Mouse (Mus musculus): ENCODE measurements around the gene Mfap1b. TPM values are rescaled to one million over a fixed set of nuclear protein-coding genes. Genes with fewer than 3 reads are reported as not detected.
"Not testable (repeated sequence)": the region's sequence is repeated elsewhere in the genome, so short reads cannot be mapped to it uniquely, and the experiment has no call there.

The Mfap1b gene
- polyA plus RNA-seq, 1 experiment from 2014 or later: 65.0 TPM

GRCm38 (mm10) chr2:121477491-121478266 is 3.8 kb upstream of the Mfap1b start:
- Histone ChIP-seq H3K9ac (no peak overlapping the region), H3K27me3 (ENCODE audit: control insufficient read depth, insufficient read depth, low read length) (no peaks in the 10 kb centered on the region), H3K36me3 (replicated peaks; ENCODE audit: control insufficient read depth, insufficient read depth) (no peaks in the 10 kb centered on the region), H3K4me3 (replicated peaks; ENCODE audit: low read length) (no peak overlapping the region), H3K9me3 (ENCODE audit: control insufficient read depth, low read length) (no peaks in the 10 kb centered on the region), H3K27ac (no peak overlapping the region), H3K4me1 (replicated peaks; ENCODE audit: control insufficient read depth, insufficient read depth, low read length) (no peaks in the 10 kb centered on the region; the same call in 1 of the 2 replicates), H3K4me2 (replicated peaks) (no peak overlapping the region)
- WGBS: 70% methylated on average over 3 of the region's 3 CpGs
- no peak for DNase-seq (ENCODE audit: low spot score)
- ATAC-seq (ENCODE audit: low FRiP score): no peak

DNA sequence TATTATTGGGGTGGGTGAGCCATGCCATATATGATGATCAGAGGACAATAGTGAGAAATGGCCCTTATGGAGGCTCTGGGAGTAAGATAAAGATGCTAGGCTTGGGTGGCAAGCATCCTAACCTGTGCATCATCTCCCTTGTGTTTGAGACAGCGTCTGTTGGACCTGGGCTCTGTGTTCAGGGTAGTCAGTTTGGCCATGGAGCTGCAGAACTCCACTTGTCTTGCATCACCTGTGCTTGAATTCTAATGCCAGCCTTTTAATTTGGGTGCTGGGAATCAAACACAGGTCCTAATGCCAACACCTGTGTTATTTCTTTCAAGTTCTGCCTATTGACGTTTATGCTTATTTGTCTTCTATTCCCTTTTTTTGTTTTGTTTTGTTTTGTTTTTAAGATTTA is 1.4 kb upstream of the Mfap1b start:
- DNase-seq (ENCODE audit: low spot score); H3K27ac ChIP-seq; H3K36me3 ChIP-seq (replicated peaks; ENCODE audit: control insufficient read depth, insufficient read depth); ATAC-seq (ENCODE audit: low FRiP score); H3K27me3 ChIP-seq (ENCODE audit: control insufficient read depth, insufficient read depth, low read length); H3K9me3 ChIP-seq (ENCODE audit: control insufficient read depth, low read length); H3K4me1 ChIP-seq (replicated peaks; ENCODE audit: control insufficient read depth, insufficient read depth, low read length); H3K4me3 ChIP-seq (replicated peaks; ENCODE audit: low read length); H3K9ac ChIP-seq; H3K4me2 ChIP-seq (replicated peaks): not testable (repeated sequence)
- 95% methylated on average over 2 of the region's 2 CpGs for WGBS

DNA sequence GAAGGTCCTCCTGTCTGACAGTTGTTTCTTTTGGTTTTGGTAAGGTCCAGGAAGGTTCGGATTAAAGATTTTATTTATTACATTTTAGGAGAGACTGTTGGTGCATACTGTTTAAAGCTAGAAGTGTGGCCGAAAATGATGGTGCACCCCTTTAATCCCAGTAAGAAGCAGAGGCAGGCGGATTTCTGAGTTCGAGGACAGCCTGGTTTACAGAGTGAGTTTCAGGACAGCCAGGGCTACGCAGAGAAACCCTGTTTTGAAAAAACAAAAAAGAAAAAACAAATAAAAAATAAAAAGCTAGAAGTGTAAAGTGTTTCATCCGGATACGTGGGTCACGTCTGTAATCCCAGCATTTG is 291 bp upstream of the Mfap1b start:
- peak; percentile 70 for ATAC-seq (ENCODE audit: low FRiP score)
- Histone ChIP-seq H3K36me3 (replicated peaks; ENCODE audit: control insufficient read depth, insufficient read depth) (no peaks in the 10 kb centered on the region; the same call in 1 of the 2 replicates), H3K27ac (peak overlapping the region; percentile 74)

GRCm38 (mm10) chr2:121472783-121473182 is 1.1 kb downstream of the Mfap1b start:
- H3K4me3 ChIP-seq (replicated peaks; ENCODE audit: low read length); H3K27ac ChIP-seq; H3K4me2 ChIP-seq (replicated peaks); DNase-seq (ENCODE audit: low spot score); H3K4me1 ChIP-seq (replicated peaks; ENCODE audit: control insufficient read depth, insufficient read depth, low read length); H3K9me3 ChIP-seq (ENCODE audit: control insufficient read depth, low read length); H3K36me3 ChIP-seq (replicated peaks; ENCODE audit: control insufficient read depth, insufficient read depth); H3K27me3 ChIP-seq (ENCODE audit: control insufficient read depth, insufficient read depth, low read length); ATAC-seq (ENCODE audit: low FRiP score); H3K9ac ChIP-seq: not testable (repeated sequence)
- 98% methylated on average over 3 of the region's 3 CpGs for WGBS

More for the DNA sequence above, 291 bp upstream of the Mfap1b start:
- Histone ChIP-seq H3K4me3 (replicated peaks; ENCODE audit: low read length) (peak overlapping the region; percentile 59), H3K27me3 (ENCODE audit: control insufficient read depth, insufficient read depth, low read length) (no peaks in the 10 kb centered on the region), H3K4me2 (replicated peaks) (peak overlapping the region; percentile 72), H3K9me3 (ENCODE audit: control insufficient read depth, low read length) (no peaks in the 10 kb centered on the region), H3K9ac (peak overlapping the region; percentile 71), H3K4me1 (replicated peaks; ENCODE audit: control insufficient read depth, insufficient read depth, low read length) (no peaks in the 10 kb centered on the region; the same call in 1 of the 2 replicates)
- no peak for DNase-seq (ENCODE audit: low spot score)
- 38% methylated on average over 8 of the region's 8 CpGs for WGBS

DNA sequence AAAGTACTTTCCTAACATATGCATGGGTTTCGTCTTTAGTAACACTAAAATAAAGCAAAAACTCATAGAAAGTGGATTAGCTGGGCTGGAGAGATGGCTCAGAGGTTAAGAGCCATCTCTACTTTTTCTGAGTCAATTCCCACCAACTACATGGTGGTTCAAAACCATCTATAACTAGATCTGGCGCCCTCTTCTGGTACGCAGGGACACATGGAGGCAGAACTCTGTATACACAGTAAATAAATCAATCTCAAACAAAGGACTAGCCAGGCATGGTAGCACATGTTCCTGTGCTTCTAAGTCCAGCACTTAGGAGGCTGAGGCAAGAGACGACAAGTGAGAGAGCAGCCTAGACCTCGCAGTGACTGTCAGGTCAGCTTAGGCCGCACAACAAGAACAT is 4.9 kb downstream of the Mfap1b start:
- H3K27ac ChIP-seq; H3K9ac ChIP-seq; H3K4me3 ChIP-seq (replicated peaks; ENCODE audit: low read length); H3K4me2 ChIP-seq (replicated peaks); DNase-seq (ENCODE audit: low spot score); ATAC-seq (ENCODE audit: low FRiP score); H3K36me3 ChIP-seq (replicated peaks; ENCODE audit: control insufficient read depth, insufficient read depth); H3K4me1 ChIP-seq (replicated peaks; ENCODE audit: control insufficient read depth, insufficient read depth, low read length); H3K27me3 ChIP-seq (ENCODE audit: control insufficient read depth, insufficient read depth, low read length); H3K9me3 ChIP-seq (ENCODE audit: control insufficient read depth, low read length): not testable (repeated sequence)
- 86% methylated on average over 1 of the region's 6 CpGs for WGBS

- H3K9me3 ChIP-seq (ENCODE audit: control insufficient read depth, low read length): no peaks in the 10 kb centered on the region
- H3K36me3 ChIP-seq (replicated peaks; ENCODE audit: control insufficient read depth, insufficient read depth): peaks cover 31% of the 10 kb centered on the region
- whole genome bisulfite sequencing: 59% methylated on average over 2 of the region's 2 CpGs
- no peak overlapping the region for H3K27ac ChIP-seq
- H3K4me1 ChIP-seq (replicated peaks; ENCODE audit: control insufficient read depth, insufficient read depth, low read length): peaks cover 12% of the 10 kb centered on the region
- H3K9ac ChIP-seq: no peak overlapping the region
- H3K27me3 ChIP-seq (ENCODE audit: control insufficient read depth, insufficient read depth, low read length): no peaks in the 10 kb centered on the region
- no peak overlapping the region for H3K4me3 ChIP-seq (replicated peaks; ENCODE audit: low read length)
- H3K4me2 ChIP-seq (replicated peaks): no peak overlapping the region
- ATAC-seq (ENCODE audit: low FRiP score) (no peak), DNase-seq (ENCODE audit: low spot score) (no peak)
Measured at GRCm38 (mm10) chr2:121460071-121460470, 13.8 kb downstream of the Mfap1b start.

DNA sequence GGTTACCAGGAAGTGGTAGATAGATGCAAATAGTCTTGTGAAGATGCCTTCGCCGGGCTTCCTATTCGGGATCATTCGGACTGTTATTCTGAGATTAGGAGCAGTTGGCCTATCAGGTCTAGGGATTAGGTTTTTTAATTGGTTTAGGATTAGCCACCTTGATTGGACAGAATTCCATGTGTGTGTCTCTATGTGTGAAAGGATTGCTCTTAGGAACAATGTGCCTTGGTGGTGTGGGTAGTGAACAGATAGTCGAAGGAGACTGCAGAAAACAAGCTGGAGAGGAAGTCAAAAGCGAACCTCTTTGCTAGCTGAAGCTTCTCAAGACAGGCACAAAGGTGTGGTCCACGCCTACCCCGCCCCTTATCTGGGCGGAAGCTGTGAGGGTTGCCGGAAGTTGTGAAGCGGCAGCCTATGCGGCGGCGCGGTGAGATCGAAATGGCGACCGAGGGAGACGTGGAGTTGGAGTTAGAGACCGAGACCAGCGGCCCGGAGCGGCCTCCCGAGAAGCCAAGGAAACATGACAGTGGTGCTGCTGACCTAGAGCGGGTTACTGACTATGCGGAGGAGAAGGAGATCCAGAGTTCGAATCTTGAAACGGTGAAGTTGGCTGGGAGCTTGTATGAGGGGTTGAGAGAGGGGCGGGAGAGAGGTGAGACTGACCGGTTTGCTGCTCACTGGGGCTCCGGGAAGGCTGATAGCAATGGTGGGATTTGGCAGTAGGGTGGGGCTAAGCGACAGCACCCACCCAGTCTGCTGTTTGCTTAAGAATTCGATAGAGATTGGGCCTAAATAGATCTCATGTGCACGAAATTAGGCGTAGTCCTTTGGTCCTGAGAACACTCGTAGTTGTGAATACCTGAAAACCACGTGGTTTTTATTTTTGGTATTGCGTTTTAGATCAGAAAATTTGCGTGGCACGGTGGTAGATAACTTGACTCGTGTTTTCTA is 16.9 kb downstream of the Mfap1b start, which contains the start of gene Serinc4:
Gene Serinc4, minus strand, starts transcription at position 90 of the 951 bp plus-strand sequence.
- 5% methylated on average over 41 of the region's 41 CpGs for WGBS
- H3K4me3 ChIP-seq (replicated peaks; ENCODE audit: low read length): peak within 1 kb of the TSS; percentile 53

GRCm38 (mm10) chr2:121455534-121455933 is 18.3 kb downstream of the Mfap1b start:
- Histone ChIP-seq H3K4me2 (replicated peaks) (no peak overlapping the region), H3K4me1 (replicated peaks; ENCODE audit: control insufficient read depth, insufficient read depth, low read length) (peaks cover 20% of the 10 kb centered on the region), H3K4me3 (replicated peaks; ENCODE audit: low read length) (no peak overlapping the region), H3K36me3 (replicated peaks; ENCODE audit: control insufficient read depth, insufficient read depth) (peaks cover 34% of the 10 kb centered on the region), H3K9ac (no peak overlapping the region), H3K27me3 (ENCODE audit: control insufficient read depth, insufficient read depth, low read length) (no peaks in the 10 kb centered on the region), H3K9me3 (ENCODE audit: control insufficient read depth, low read length) (no peaks in the 10 kb centered on the region), H3K27ac (no peak overlapping the region)
- DNase-seq (ENCODE audit: low spot score) (no peak), ATAC-seq (ENCODE audit: low FRiP score) (no peak)
- 86% methylated on average over 5 of the region's 5 CpGs for WGBS

More for the DNA sequence above, 16.9 kb downstream of the Mfap1b start, which contains the start of gene Serinc4:
- no peaks in the 10 kb centered on the region for H3K27me3 ChIP-seq (ENCODE audit: control insufficient read depth, insufficient read depth, low read length)
- peak; percentile 93 for ATAC-seq (ENCODE audit: low FRiP score)
- H3K9ac ChIP-seq: peak within 1 kb of the TSS; percentile 72
- peak within 1 kb of the TSS; percentile 58 for H3K4me2 ChIP-seq (replicated peaks)
- peaks cover 41% of the 10 kb centered on the region for H3K36me3 ChIP-seq (replicated peaks; ENCODE audit: control insufficient read depth, insufficient read depth)
- no peaks in the 10 kb centered on the region for H3K9me3 ChIP-seq (ENCODE audit: control insufficient read depth, low read length)
- DNase-seq (ENCODE audit: low spot score): peak; percentile 84
- H3K4me1 ChIP-seq (replicated peaks; ENCODE audit: control insufficient read depth, insufficient read depth, low read length): peaks cover 12% of the 10 kb centered on the region
- peak within 1 kb of the TSS; percentile 74 for H3K27ac ChIP-seq

DNA sequence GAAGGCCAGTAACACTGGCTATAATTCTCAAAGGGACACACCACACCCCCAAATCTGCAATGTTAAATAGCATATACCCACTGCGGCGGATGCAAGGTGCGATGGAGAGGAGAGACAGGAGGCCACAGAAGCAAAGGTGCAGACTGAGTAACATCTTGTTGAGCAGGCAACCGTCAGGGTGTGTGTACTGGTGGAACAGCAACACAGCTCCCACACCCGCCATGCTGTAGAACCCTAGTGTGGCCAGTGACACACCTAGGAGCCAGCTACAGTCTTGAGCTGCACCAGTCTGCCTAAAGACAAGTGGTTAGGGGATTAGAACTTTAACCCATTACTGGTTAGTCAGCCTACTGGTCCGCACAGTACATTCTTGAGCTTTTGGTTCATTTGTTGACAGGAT is 19.9 kb downstream of the Mfap1b start:
- no peaks in the 10 kb centered on the region for H3K9me3 ChIP-seq (ENCODE audit: control insufficient read depth, low read length)
- H3K4me1 ChIP-seq (replicated peaks; ENCODE audit: control insufficient read depth, insufficient read depth, low read length): peaks cover 26% of the 10 kb centered on the region
- no peak overlapping the region for H3K4me2 ChIP-seq (replicated peaks)
- no peaks in the 10 kb centered on the region for H3K27me3 ChIP-seq (ENCODE audit: control insufficient read depth, insufficient read depth, low read length)
- no peak overlapping the region for H3K9ac ChIP-seq
- ATAC-seq (ENCODE audit: low FRiP score): no peak
- no peak for DNase-seq (ENCODE audit: low spot score)
- no peak overlapping the region for H3K27ac ChIP-seq
- H3K4me3 ChIP-seq (replicated peaks; ENCODE audit: low read length): no peak overlapping the region
- 84% methylated on average over 6 of the region's 6 CpGs for WGBS
- H3K36me3 ChIP-seq (replicated peaks; ENCODE audit: control insufficient read depth, insufficient read depth): peaks cover 18% of the 10 kb centered on the region
